Mouse (Mus musculus) MEL (cell line): ENCODE results near the gene Cdh6.

Experiments used
- CTCF ChIP-seq, 3 experiments: IDR thresholded peaks in 2 of 3; conservative IDR thresholded peaks in 1 of 3; 2 replicates each; pipeline ENCODE4 v1.5.1; 2011 to 2012; ENCODE audit warnings: low read length in 3 of 3, low read depth in 2 of 3, mild to moderate bottlenecking in 2 of 3, improper control_type of control experiment in 1 of 3, inconsistent platforms in 1 of 3, mixed read lengths in 1 of 3, moderate library complexity in 1 of 3; ENCODE audit not compliant: control insufficient read depth in 1 of 3, insufficient read depth in 1 of 3, poor library complexity in 1 of 3, severe bottlenecking in 1 of 3
- GABPA ChIP-seq: IDR thresholded peaks from 2 replicates; pipeline ENCODE4 v1.6.1; 2012; ENCODE audit warnings: low read depth, mild to moderate bottlenecking, inconsistent platforms, low read length, improper control_type of control experiment, moderate library complexity
- POLR2AphosphoS2 ChIP-seq: IDR thresholded peaks from 2 replicates; pipeline ENCODE4 v1.6.1; 2011; ENCODE audit warnings: low read length, improper control_type of control experiment

GRCm38 (mm10) chr15:13183661-13184060 is 10.2 kb upstream of the Cdh6 start:
- no peak for TF ChIP-seq GABPA
- no peak for TF ChIP-seq CTCF (IDR thresholded peaks at IDR 0.05 in 2 of 3, conservative IDR thresholded peaks at IDR 0.05 in 1 of 3; ENCODE audit: control insufficient read depth in 1 of 3, insufficient read depth in 1 of 3, low read depth in 2 of 3, low read length in 3 of 3, poor library complexity in 1 of 3, severe bottlenecking in 1 of 3)
- TF ChIP-seq POLR2AphosphoS2 = no peak
